Mouse (Mus musculus) cerebral cortex, adult 2 months (tissue): ENCODE results near the gene Papolb.

Experiments
- whole genome bisulfite sequencing: fragments of 180-500 bp; shearing (Covaris S2); methylation state at CpG from one replicate; pipeline ENCODE4 v1.1.7; 2018; 5-methylcytosine and 5-hydroxymethylcytosine counted together

Gene Papolb

DNA sequence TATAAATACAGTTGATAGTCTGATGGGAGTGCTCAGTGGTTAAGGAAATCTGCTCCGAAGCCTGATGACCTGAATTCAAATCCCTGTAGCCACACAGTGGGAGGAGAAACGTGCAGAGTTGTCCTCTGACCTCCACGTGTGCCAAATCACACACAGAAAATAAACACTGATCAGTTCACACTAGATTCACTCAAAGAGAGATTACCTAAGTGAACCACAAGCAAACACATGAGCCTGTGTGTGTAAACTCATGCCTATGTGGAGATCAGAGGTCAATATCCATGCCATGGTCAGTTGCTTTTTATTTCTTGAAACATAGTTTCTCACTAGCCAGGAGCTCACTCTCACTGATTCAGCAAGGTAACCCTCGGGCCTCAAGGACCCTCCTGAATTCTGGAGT is 9.5 kb downstream of the Papolb start:
- 82% methylated on average over 4 of the region's 4 CpGs for WGBS

- WGBS = 36% methylated on average over 6 of the region's 6 CpGs
Measured at GRCm38 (mm10) chr5:142518973-142519372, 10.9 kb downstream of the Papolb start.

DNA sequence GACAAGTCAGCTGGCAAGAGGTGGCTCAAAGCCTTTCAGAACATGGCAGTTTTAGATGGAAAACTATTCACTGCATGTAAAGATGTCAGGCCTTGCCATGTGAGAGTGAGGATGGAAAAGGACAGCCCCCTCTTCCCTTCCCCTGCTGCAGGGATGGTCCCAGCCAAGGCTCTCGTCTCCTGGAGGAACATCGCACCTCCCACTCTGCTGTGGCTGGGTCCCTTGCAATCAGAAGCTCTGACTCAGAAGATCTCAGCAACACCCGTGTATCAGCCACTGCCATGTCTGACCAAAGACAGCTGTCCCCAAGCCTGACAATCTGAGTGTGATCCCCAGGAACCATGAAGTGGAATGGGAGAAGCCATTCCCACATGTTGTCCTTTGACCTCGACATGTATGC is 17.8 kb downstream of the Papolb start:
- 58% methylated on average over 4 of the region's 4 CpGs for WGBS

DNA sequence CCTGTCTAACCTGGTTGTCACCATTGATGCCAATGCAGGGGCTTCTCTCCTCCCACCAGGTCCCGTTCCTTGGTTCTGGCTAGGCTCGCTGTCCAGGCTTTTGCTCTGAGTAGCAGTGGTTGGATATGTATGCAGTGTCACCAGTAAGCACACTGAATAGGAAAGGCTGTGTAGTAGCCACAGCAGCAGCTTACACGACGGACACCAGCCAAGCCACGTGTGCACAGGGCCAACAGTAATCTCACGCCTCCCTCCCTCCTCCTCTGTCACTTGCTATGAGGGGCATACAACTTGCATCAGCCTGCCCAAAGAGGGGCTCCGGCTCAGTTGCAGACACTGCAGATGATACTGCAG is 19.8 kb downstream of the Papolb start:
- WGBS = 73% methylated on average over 7 of the region's 7 CpGs

DNA sequence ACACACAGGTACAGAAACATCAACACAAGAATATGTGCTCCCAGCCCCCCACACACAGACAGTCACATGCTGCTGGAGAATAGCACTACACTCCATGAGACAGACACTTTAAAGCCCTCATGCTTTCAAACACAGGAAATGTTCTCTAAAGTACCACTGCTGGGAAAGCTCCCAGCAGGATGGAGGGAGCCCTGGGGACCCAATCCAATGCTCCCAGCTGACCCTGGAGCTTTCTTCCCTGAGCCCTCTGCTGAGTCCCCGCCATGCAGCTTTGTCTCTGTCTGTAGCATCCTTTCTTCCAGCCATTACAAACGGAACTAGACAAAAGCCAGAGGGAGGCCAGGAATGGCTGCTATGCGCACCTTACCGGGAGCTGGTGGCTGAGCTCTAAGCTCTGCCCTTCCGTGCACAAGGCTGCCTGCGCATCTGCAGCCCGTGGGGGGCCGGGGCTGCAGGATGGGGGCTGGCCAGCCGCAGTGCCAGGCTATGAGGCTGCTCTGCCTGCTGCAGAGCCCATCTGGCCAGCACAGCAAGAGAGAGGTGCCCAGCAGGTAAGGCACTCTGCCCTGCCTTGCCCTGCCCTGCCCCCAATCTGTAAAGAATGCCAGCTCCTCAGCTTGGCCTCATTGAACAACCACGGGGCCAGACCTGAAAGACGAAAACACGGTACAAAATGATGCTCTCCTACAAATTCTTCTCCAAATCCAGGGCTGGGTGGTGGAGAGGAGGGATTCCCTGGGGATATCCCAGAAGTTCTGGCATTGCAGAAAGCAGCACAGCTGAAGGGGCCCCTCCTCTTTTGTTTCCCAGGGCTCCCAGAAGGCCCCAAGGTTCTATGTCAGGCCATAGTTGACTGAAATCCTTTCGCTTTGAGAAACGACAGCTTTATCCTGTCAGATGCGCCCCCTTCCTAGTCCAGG is 20.5 kb downstream of the Papolb start:
- WGBS = 37% methylated on average over 15 of the region's 15 CpGs

DNA sequence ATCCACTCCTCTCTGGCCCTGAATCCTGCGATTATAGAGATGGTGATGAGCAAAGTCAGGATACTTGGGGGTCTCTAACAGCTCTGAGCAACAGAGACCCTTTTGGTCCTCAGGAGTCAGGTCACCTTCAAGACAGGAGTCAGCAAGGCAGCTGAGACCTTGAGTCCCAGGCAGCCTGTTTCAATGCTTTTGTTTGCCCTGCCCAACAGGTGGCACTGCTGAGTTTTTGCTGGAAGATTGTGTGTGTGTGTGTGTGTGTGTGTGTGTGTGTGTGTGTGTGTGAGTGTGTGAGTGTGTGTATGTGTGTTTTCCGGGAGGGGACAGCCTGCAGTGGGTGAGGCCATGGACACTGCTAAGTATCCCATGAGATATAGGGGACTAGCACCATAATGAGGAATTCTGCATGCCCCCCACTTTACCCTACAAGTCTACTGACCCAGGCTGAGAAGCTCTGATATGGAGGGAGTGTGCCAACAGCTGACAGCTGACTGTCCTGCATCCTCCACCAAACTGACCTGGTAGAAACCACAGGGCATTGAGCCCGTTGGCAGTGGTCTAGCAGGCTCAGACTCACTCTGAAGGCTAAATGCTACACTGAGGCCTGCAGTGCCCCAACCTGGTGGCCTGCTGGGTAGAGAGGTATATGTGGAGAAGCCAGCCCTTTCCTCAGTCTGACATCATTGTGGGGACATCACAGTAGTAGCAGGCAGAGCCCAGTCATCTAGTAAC is 24.0 kb downstream of the Papolb start:
- 69% methylated on average over 3 of the region's 3 CpGs for WGBS

GRCm38 (mm10) chr5:142504175-142504574 is 25.7 kb downstream of the Papolb start:
- 44% methylated on average over 3 of the region's 3 CpGs for WGBS

DNA sequence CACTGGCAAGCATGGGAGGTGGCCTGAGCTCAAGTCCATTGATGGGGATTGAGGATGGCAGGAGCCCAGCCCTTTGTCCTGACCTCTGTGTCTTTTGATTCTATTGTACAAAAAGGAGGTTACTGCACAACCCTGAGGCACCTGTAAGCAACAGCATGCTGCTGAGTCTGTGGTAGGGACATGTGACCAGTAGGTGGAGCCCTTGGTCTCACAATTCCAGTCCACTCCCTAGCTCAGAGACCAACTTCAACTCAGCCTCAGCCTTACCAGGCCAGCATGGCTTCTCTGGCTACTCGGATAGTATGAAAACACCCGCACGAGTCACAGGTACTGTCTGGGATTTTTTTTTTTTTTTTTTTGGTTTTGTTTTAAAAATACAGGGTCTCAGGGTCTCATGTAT is 27.5 kb downstream of the Papolb start:
- 3% methylated on average over 3 of the region's 3 CpGs for WGBS

DNA sequence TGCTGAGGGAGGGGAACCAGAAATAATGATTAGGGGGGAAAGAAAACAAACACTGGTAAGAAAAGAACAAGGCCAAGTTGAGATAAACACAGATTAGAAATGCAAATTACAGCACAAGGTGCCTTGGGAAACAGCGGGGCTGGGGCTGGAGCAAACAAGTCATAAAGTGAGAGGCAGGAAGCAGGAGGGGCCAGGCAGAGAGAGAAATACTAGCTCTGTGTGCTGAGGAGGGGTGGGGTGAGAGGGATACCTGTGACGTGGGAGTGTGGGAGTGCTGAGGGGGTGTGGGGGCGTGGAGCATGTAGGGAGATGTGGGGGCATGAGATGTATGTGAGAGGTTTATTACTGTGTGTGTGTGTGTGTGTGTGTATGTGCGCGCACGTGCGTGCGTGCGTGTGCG is 29.0 kb downstream of the Papolb start:
- WGBS = 80% methylated on average over 10 of the region's 10 CpGs

- 53% methylated on average over 3 of the region's 3 CpGs for WGBS
Measured at GRCm38 (mm10) chr5:142498964-142499363, 30.9 kb downstream of the Papolb start.

- 77% methylated on average over 14 of the region's 14 CpGs for WGBS
Measured at GRCm38 (mm10) chr5:142495321-142496096, 34.4 kb downstream of the Papolb start.

GRCm38 (mm10) chr5:142493307-142493706 is 36.6 kb downstream of the Papolb start:
- WGBS = 83% methylated on average over 3 of the region's 3 CpGs

DNA sequence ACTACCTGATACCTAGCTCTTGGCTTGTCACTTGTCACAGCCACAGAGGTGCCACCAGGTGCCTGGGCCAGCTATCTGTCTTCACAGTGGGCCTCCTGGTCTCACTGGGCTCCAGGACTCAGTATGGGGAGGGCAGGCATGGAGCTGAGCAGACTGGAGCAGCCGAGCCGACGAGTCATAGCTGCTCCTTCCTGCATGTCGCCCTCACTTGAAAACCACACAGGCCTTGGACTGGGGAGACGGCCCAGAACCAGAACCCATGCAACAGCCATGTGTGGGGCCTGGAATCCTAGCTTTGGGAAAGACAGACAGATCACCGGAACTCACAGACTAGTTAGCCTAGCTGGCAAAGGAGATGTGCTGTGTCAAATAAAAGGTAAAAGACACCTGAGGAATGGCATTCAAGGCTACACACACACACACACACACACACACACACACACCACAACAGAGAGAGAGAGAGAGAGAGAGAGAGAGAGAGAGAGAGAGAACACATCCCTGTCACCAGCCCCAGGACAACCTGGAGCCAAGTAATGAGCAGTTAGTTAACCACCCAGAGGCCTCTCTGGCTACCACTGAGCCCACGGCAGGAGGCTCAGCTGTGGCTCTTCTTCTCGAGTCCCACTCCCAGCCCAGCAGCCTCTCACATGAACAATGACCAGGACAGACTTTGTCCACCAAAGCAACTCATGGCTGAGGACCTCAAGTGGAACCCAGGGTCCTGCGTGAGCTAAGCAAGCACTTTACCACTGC is 39.7 kb downstream of the Papolb start:
- WGBS = 77% methylated on average over 9 of the region's 9 CpGs

- WGBS = 77% methylated on average over 9 of the region's 9 CpGs
Measured at GRCm38 (mm10) chr5:142486654-142487053, 43.2 kb downstream of the Papolb start.

DNA sequence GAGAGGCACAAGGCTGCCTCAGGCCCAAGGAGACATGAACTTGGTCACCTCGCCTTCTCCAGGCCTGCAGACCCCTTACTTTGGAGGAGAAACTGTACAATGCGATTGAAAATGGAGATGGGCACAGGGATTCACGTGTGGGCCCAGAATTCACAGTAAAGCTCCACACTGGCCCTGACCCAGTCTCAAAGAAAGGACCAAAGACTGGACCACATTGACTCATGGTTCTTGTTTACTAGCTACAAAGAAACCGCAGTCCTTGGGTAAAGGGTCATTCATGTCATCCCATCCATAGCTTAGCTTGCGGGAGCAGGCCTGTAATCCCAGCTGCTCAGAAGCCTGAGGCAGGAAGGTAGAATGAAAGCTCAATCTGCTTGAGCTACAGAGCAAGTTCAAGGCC is 46.3 kb downstream of the Papolb start:
- 90% methylated on average over 5 of the region's 5 CpGs for WGBS

- WGBS = 57% methylated on average over 2 of the region's 2 CpGs
Measured at GRCm38 (mm10) chr5:142482512-142482911, 47.4 kb downstream of the Papolb start.

DNA sequence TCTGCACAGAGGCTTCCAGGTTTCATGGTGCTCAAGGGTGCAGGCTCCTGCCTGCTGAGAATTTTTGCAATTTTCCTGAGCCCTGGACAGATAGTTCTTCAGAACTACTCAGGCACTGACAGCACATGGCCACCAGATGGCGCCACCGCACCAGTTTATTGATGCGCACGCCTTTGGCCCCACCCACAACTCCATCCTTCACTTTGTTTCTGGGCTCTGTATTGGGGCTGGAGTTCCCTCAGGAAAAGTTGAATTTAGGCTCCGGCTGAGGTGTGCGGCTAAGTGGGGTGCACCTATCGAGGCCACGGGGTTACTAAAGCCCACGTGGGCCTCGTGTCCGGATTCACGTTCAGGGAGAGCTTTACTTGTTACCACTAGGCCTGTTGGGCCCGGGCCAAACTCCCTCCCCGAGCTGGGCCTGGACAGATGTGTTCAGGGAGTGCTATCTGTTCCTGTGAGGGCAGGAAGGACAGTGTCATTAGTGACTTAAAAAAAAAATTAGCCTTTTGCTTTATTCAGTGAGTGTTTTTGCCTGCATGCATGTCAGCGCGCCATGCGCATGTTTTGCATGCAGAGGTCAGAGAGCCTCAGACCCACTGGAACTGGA is 50.9 kb downstream of the Papolb start:
- WGBS = 28% methylated on average over 17 of the region's 17 CpGs

DNA sequence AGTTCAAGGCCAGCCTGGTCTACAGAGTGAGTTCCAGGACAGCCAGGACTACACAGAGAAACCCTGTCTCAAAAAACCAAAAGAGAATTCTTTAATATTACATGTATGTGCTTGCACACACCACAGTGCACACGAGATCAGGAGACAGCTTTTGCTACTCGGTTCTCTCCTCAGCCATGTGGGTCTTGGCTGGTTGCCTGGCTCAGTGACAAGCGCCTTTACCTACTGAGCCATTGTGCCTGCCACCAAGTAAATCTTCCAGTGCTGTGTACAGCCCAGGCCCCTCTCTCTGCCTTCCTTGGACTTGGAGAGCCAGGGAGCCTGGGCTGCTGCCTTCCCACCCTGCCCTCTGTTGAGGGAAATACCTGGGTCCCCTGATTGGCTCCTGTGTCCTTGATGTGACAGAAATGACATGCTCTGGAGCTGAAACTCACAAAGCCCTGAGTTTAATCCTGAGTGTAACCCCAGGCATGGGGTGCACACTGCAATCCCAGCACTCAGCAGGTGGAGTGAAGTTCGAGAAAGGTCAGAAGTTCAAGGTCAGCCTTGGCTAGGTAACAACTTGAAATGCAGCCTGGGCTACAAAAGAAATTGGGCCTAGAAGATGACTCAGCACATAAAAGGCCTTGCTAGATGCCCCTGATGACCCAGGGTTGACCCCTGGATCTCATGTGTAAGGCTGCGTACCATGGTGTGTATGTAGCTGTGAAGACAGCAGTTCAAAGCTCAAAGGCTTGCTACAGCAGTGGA is 51.8 kb downstream of the Papolb start:
- WGBS = 73% methylated on average over 5 of the region's 5 CpGs

DNA sequence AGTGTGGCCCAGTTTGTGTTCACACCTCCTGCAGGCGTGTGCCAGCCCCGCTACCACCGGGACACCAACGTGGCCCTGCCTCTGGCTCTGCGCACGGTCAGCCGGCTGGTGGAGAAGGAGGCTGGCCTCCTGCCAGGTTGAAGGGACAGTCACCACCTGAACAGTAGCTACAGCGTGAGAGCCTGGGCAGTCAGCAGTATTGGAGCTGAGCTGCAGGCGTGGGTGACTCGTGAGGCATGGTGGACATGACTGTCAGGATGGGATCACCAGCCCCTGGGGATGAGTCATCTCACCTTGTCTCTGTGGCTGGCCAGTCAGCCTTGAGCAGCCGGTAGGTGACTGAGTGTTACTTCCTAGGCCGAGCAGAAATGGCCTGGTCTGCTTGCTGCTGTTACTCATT is 52.5 kb downstream of the Papolb start:
- 63% methylated on average over 12 of the region's 12 CpGs for WGBS
